Mouse (Mus musculus) frontal cortex, postnatal 36 days (tissue): Measurements from ENCODE around the gene Tnfaip8l3.

ENCODE experiments used
- DNase-seq, 2 experiments: peaks; one replicate each; pipeline ENCODE4 v3.0.0; 2022; ENCODE audit warnings: low spot score in 2 of 2

The Tnfaip8l3 gene

GRCm38 (mm10) chr9:53990921-53991320, 77.3 kb downstream of the Tnfaip8l3 start:
- DNase-seq = peak; percentile 15 to 24

GRCm38 (mm10) chr9:53986972-53987371, 81.2 kb downstream of the Tnfaip8l3 start:
- DNase-seq = peak; percentile 40 to 70

DNA sequence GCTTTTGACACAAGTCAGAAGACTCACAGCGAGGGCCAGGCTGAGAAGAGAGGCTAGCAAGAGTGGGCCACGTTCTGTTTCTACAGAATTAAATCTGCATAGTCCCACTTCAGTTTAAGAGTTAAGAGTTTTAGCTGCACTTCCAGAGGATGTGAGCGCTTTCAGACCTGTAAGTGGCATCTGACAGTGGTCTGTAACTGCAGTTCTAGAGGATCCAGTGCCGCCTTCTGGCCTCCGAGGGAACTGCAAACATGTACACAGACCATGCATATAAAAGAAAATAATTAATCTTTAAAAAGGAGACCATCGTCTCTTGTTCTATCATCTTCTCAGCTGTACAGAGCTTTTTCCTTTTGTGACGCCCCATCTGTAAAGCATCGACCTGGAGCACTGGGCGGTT, 83.3 kb downstream of the Tnfaip8l3 start:
- peak; percentile 28 to 48 for DNase-seq

DNA sequence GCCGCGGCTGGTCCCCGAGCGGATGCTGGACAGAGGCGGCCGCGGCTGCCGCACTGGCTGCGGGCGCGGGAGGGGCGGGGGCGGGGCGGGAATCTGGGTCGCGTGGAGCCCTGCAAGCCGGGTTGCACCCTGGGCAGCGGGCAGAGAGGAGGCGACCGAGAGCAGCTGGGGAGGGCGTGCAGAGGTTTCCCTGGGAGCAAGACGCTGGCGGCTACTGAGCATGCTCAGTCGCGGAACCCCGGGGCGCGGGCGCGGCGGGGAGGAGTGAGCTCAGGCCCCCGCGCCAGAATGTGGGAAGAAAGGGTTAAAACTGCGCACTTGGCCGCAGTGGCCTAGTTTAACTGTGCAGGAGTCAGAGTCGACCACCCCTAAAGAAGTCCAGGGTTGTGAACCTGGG, 93.1 kb downstream of the Tnfaip8l3 start, which contains the start of gene Elmod1:
Gene Elmod1, minus strand, starts transcription at position 180 of the 397 bp plus-strand sequence.
- DNase-seq = peak; percentile 81 to 85

DNA sequence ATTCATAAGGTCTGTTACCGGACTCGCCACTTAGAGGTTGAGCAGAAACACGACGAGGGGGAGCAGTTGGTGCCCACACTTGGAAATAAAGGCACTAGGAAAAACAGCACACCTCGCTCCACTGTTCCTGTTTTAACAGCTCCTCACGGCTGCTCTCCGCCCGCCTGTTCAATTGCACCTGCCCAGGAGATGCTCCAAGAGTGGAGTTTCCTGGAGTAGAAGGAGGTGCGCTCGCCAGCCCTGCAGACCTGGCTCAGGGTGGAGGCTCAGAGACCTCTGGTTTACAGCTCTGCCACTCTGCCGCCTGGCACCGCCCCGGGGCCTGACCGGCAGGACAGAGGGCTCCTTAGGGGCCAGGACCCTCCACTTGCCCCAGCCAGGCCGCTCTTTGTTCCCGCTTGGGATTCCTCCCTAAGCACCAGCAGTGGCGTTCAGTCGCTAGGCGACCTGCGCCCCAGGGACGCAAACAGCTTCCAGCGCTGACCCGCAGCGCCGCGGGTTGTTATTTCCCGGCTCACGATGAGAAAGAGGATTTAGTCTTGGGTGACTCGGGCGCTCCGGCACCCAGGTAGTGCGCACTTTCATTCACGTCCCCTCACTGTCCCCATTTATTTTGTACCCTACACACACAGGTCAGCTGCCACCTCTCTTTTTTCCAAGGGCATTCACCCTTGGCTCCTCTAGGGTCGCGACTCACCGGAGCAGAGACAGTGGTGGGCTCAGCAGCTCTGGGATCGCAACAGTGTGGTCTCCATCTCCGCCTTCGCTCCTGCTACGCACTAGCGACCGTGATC, 93.7 kb downstream of the Tnfaip8l3 start:
- DNase-seq = peak; percentile 46 to 56

- DNase-seq = peak; percentile 30 to 41
Observed at GRCm38 (mm10) chr9:53973929-53974327, 94.3 kb downstream of the Tnfaip8l3 start.
